Mouse (Mus musculus): ENCODE results near the gene Trp73. TPM values are rescaled to one million over a fixed set of nuclear protein-coding genes. Genes with fewer than 3 reads are reported as not detected.

The Trp73 gene
- 2.3 and 2.8 TPM in 2 replicates for polyA plus RNA-seq (2011; ENCODE audit: insufficient read depth, insufficient read length, low read depth, missing spikeins)

DNA sequence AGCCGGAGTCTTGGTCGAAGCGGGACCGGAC is at the start of gene Trp73:
Gene Trp73 (minus strand): TSS at position 27 of the 31 bp plus-strand sequence.
- Histone ChIP-seq H3K36me3 (ENCODE audit: control insufficient read depth, insufficient read depth, low read length, poor library complexity, severe bottlenecking) (no peaks in the 10 kb centered on the region), H3K27ac (ENCODE audit: insufficient read depth, low read length) (no peak within 1 kb of the TSS)

DNA sequence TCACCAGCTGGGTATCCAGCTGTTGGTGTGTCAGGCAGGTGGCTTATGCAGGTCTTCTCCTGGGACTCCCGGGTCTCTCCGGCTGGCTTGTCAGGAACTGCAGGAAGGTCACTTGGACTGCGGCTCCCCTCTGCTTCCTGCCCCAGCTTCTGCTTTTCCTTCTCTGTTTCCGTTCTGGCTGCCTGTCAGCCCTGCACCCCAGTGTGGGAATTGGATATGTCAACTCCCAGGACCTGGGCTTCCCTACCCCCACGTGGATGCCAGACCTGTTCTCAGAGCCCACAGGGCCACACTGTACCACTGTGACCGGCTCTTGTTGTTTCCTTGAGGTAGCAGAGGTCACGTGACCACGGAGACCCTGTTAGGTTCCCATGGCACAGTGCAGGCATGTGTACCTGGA is 48.9 kb upstream of the Trp73 start:
- Histone ChIP-seq H3K9ac (ENCODE audit: low read depth, poor library complexity, severe bottlenecking) (no peak overlapping the region), H3K4me1 (ENCODE audit: control insufficient read depth, insufficient read depth, low read length) (no peaks in the 10 kb centered on the region), H3K27ac (ENCODE audit: insufficient read depth, low read length) (no peak overlapping the region), H3K9me3 (replicated peaks; ENCODE audit: control insufficient read depth, insufficient read depth, low read length, poor library complexity, severe bottlenecking) (no peaks in the 10 kb centered on the region), H3K36me3 (ENCODE audit: control insufficient read depth, insufficient read depth, low read length, poor library complexity, severe bottlenecking) (no peaks in the 10 kb centered on the region), H3K27me3 (ENCODE audit: control insufficient read depth, insufficient read depth, low read length, poor library complexity, severe bottlenecking) (no peaks in the 10 kb centered on the region), H3K4me3 (ENCODE audit: low read depth, low read length) (no peak overlapping the region)
- no peak for TF ChIP-seq CTCF (IDR thresholded peaks at IDR 0.05; ENCODE audit: low read depth, low read length)
- no peak for TF ChIP-seq EP300 (IDR thresholded peaks at IDR 0.05; ENCODE audit: insufficient read depth, low read depth, low read length)
- TF ChIP-seq POLR2A (IDR thresholded peaks at IDR 0.05; ENCODE audit: insufficient read depth, low read length): no peak

More for the DNA sequence above, at the start of gene Trp73:
- H3K4me3 ChIP-seq (ENCODE audit: low read depth, low read length): peak within 1 kb of the TSS; percentile 47
- TF ChIP-seq POLR2A (IDR thresholded peaks at IDR 0.05; ENCODE audit: insufficient read depth, low read length) (no peak), CTCF (IDR thresholded peaks at IDR 0.05; ENCODE audit: low read depth, low read length) (no peak), EP300 (IDR thresholded peaks at IDR 0.05; ENCODE audit: insufficient read depth, low read depth, low read length) (no peak)
- H3K4me1 ChIP-seq (ENCODE audit: control insufficient read depth, insufficient read depth, low read length): peaks cover 2% of the 10 kb centered on the region
- peak within 1 kb of the TSS; percentile 48 for H3K9ac ChIP-seq (ENCODE audit: low read depth, poor library complexity, severe bottlenecking)
- H3K27me3 ChIP-seq (ENCODE audit: control insufficient read depth, insufficient read depth, low read length, poor library complexity, severe bottlenecking): peaks cover 22% of the 10 kb centered on the region
- H3K9me3 ChIP-seq (replicated peaks; ENCODE audit: control insufficient read depth, insufficient read depth, low read length, poor library complexity, severe bottlenecking): no peaks in the 10 kb centered on the region

DNA sequence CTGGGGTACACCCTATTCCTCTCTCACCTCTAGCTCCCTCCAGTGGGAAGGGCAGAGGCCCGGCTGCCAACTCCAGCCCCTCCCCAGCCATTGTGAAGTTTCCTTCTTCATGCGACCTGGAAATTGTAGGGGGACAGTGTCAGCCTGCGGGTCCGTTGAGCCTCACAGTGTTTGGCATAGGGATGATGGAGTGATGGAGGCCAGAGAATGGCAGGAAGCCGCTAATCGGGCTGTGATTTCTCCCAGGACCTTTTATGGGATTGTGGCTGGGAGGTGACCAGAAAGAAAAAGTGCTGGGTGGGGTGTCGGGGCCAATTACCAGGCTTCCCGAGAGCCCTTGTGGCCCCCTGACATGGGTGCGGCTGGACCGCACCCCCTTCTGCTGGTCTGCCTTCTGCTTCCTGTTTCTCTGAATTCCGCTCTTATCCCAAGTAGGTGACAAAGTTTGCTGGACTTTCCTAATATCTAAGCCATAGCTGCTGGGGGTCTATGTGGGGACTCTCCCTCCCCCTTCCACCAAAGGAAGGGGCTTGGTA is 46.1 kb upstream of the Trp73 start:
- H3K27ac ChIP-seq (ENCODE audit: insufficient read depth, low read length): no peak overlapping the region
- H3K27me3 ChIP-seq (ENCODE audit: control insufficient read depth, insufficient read depth, low read length, poor library complexity, severe bottlenecking): no peaks in the 10 kb centered on the region
- H3K9ac ChIP-seq (ENCODE audit: low read depth, poor library complexity, severe bottlenecking): no peak overlapping the region
- no peaks in the 10 kb centered on the region for H3K9me3 ChIP-seq (replicated peaks; ENCODE audit: control insufficient read depth, insufficient read depth, low read length, poor library complexity, severe bottlenecking)
- no peaks in the 10 kb centered on the region for H3K36me3 ChIP-seq (ENCODE audit: control insufficient read depth, insufficient read depth, low read length, poor library complexity, severe bottlenecking)
- no peaks in the 10 kb centered on the region for H3K4me1 ChIP-seq (ENCODE audit: control insufficient read depth, insufficient read depth, low read length)
- TF ChIP-seq CTCF (IDR thresholded peaks at IDR 0.05; ENCODE audit: low read depth, low read length) (no peak), EP300 (IDR thresholded peaks at IDR 0.05; ENCODE audit: insufficient read depth, low read depth, low read length) (no peak), POLR2A (IDR thresholded peaks at IDR 0.05; ENCODE audit: insufficient read depth, low read length) (no peak)
- no peak overlapping the region for H3K4me3 ChIP-seq (ENCODE audit: low read depth, low read length)

DNA sequence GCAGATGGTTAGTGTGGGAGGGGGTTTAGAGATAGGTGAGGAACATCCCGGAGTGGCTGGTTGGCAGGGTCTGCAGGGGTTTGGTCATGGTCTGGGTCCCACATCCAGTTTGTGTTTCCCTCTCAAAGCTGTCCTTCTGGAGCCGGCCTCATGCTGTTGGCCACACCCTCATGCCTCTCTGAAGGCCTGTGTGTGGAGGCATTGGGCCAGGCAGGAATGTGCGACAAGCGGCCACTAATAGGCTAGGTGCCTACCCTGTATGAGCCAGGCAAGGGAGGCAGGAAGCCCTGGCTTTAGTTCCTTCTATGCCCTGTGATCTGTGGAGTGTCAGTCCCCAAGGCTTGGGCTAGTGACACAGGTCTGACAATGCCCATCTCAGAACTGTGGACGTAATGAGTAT is 45.0 kb upstream of the Trp73 start:
- no peak overlapping the region for H3K27ac ChIP-seq (ENCODE audit: insufficient read depth, low read length)
- no peak overlapping the region for H3K4me3 ChIP-seq (ENCODE audit: low read depth, low read length)
- no peaks in the 10 kb centered on the region for H3K27me3 ChIP-seq (ENCODE audit: control insufficient read depth, insufficient read depth, low read length, poor library complexity, severe bottlenecking)
- no peaks in the 10 kb centered on the region for H3K36me3 ChIP-seq (ENCODE audit: control insufficient read depth, insufficient read depth, low read length, poor library complexity, severe bottlenecking)
- H3K9ac ChIP-seq (ENCODE audit: low read depth, poor library complexity, severe bottlenecking): no peak overlapping the region
- H3K4me1 ChIP-seq (ENCODE audit: control insufficient read depth, insufficient read depth, low read length): no peaks in the 10 kb centered on the region
- TF ChIP-seq EP300 (IDR thresholded peaks at IDR 0.05; ENCODE audit: insufficient read depth, low read depth, low read length) (no peak), CTCF (IDR thresholded peaks at IDR 0.05; ENCODE audit: low read depth, low read length) (no peak), POLR2A (IDR thresholded peaks at IDR 0.05; ENCODE audit: insufficient read depth, low read length) (no peak)
- no peaks in the 10 kb centered on the region for H3K9me3 ChIP-seq (replicated peaks; ENCODE audit: control insufficient read depth, insufficient read depth, low read length, poor library complexity, severe bottlenecking)

DNA sequence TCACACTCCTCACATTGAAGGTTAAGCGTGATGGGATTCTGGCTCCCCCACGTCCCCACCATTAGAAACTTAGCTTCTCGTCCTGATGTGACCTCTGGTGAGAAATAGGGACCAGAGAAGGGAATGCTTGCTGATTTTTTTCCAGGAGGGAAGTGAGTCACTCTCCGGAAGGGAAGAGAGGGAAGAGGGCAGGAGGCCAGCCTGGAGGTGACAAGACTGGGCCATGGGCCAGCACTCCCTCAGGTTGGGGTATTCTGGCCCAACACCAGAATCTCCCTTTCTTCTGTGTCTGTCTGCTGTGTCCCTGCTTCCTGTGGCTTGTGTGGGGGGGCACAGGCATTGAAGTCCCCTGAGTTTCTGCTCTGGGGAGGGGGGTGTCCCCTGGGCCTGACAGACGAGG is 43.6 kb upstream of the Trp73 start:
- no peaks in the 10 kb centered on the region for H3K4me1 ChIP-seq (ENCODE audit: control insufficient read depth, insufficient read depth, low read length)
- TF ChIP-seq POLR2A (IDR thresholded peaks at IDR 0.05; ENCODE audit: insufficient read depth, low read length) (no peak), EP300 (IDR thresholded peaks at IDR 0.05; ENCODE audit: insufficient read depth, low read depth, low read length) (no peak), CTCF (IDR thresholded peaks at IDR 0.05; ENCODE audit: low read depth, low read length) (no peak)
- H3K36me3 ChIP-seq (ENCODE audit: control insufficient read depth, insufficient read depth, low read length, poor library complexity, severe bottlenecking): no peaks in the 10 kb centered on the region
- no peak overlapping the region for H3K27ac ChIP-seq (ENCODE audit: insufficient read depth, low read length)
- H3K9me3 ChIP-seq (replicated peaks; ENCODE audit: control insufficient read depth, insufficient read depth, low read length, poor library complexity, severe bottlenecking): no peaks in the 10 kb centered on the region
- no peaks in the 10 kb centered on the region for H3K27me3 ChIP-seq (ENCODE audit: control insufficient read depth, insufficient read depth, low read length, poor library complexity, severe bottlenecking)
- no peak overlapping the region for H3K4me3 ChIP-seq (ENCODE audit: low read depth, low read length)
- H3K9ac ChIP-seq (ENCODE audit: low read depth, poor library complexity, severe bottlenecking): no peak overlapping the region

DNA sequence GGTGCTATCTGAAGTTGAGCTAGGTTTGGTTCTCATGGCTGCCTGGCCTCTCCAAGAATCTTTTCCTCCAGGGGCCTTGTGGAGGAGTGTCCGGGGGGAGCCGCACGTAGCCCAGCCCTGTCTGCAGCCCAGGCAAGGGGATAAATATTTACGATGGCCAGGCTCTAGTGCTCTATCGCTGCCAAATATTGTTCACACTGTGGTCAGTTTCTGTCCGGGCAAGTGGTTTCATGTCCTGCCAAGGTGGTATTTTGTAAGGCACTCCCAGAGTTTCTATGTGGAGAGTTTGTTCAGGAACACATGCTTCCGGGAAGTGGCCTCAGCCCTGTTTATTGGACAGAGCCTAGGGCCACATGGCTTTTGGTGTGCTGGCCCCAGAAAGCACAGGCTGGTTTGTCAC is 41.0 kb upstream of the Trp73 start:
- no peaks in the 10 kb centered on the region for H3K36me3 ChIP-seq (ENCODE audit: control insufficient read depth, insufficient read depth, low read length, poor library complexity, severe bottlenecking)
- no peak overlapping the region for H3K4me3 ChIP-seq (ENCODE audit: low read depth, low read length)
- TF ChIP-seq EP300 (IDR thresholded peaks at IDR 0.05; ENCODE audit: insufficient read depth, low read depth, low read length) (no peak), CTCF (IDR thresholded peaks at IDR 0.05; ENCODE audit: low read depth, low read length) (no peak), POLR2A (IDR thresholded peaks at IDR 0.05; ENCODE audit: insufficient read depth, low read length) (no peak)
- H3K9ac ChIP-seq (ENCODE audit: low read depth, poor library complexity, severe bottlenecking): no peak overlapping the region
- H3K27ac ChIP-seq (ENCODE audit: insufficient read depth, low read length): no peak overlapping the region
- H3K9me3 ChIP-seq (replicated peaks; ENCODE audit: control insufficient read depth, insufficient read depth, low read length, poor library complexity, severe bottlenecking): no peaks in the 10 kb centered on the region
- no peaks in the 10 kb centered on the region for H3K4me1 ChIP-seq (ENCODE audit: control insufficient read depth, insufficient read depth, low read length)
- H3K27me3 ChIP-seq (ENCODE audit: control insufficient read depth, insufficient read depth, low read length, poor library complexity, severe bottlenecking): no peaks in the 10 kb centered on the region

All from ES-Bruce4 (cell line).